Mouse (Mus musculus): ENCODE measurements at regions not wholly inside any gene's neighbourhood (a gene's known extent, or its start where the extent isn't known, plus 50 kb on each side); places are given as distances from the start of the nearest gene placed in this dataset.

- Histone ChIP-seq H3K4me1 (ENCODE audit: control insufficient read depth, insufficient read depth, low read length) (peaks cover 6% of the 10 kb centered on the region), H3K4me3 (ENCODE audit: insufficient read depth, low read length) (no peak overlapping the region), H3K27ac (ENCODE audit: insufficient read depth, low read length) (no peak overlapping the region)
- no peak for TF ChIP-seq CTCF (IDR thresholded peaks at IDR 0.05; ENCODE audit: borderline replicate concordance, insufficient read depth, low read length)
- no peak for TF ChIP-seq POLR2A (IDR thresholded peaks at IDR 0.05; ENCODE audit: low read depth, low read length)
Measured at GRCm38 (mm10) chr11:20902910-20903309, 72.1 kb upstream of the Lgalsl start.

GRCm38 (mm10) chr11:20907996-20908395 lies 77.1 kb upstream of the Lgalsl start:
- Histone ChIP-seq H3K4me3 (ENCODE audit: insufficient read depth, low read length) (no peak overlapping the region), H3K27ac (ENCODE audit: insufficient read depth, low read length) (peak overlapping the region; percentile 87)

GRCm38 (mm10) chr11:20908471-20908870 lies 77.6 kb upstream of the Lgalsl start:
- no peak overlapping the region for H3K4me3 ChIP-seq (ENCODE audit: insufficient read depth, low read length)
- peak overlapping the region; percentile 87 for H3K27ac ChIP-seq (ENCODE audit: insufficient read depth, low read length)
- H3K4me1 ChIP-seq (ENCODE audit: control insufficient read depth, insufficient read depth, low read length) = no peaks in the 10 kb centered on the region
- TF ChIP-seq CTCF (IDR thresholded peaks at IDR 0.05; ENCODE audit: borderline replicate concordance, insufficient read depth, low read length) (no peak), POLR2A (IDR thresholded peaks at IDR 0.05; ENCODE audit: low read depth, low read length) (no peak)

More at GRCm38 (mm10) chr11:20907996-20908395, 77.1 kb upstream of the Lgalsl start:
- no peaks in the 10 kb centered on the region for H3K4me1 ChIP-seq (ENCODE audit: control insufficient read depth, insufficient read depth, low read length)
- TF ChIP-seq POLR2A (IDR thresholded peaks at IDR 0.05; ENCODE audit: low read depth, low read length) (no peak), CTCF (IDR thresholded peaks at IDR 0.05; ENCODE audit: borderline replicate concordance, insufficient read depth, low read length) (no peak)

- Histone ChIP-seq H3K27ac (ENCODE audit: insufficient read depth, low read length) (no peak overlapping the region), H3K4me3 (ENCODE audit: insufficient read depth, low read length) (no peak overlapping the region), H3K4me1 (ENCODE audit: control insufficient read depth, insufficient read depth, low read length) (no peaks in the 10 kb centered on the region; the same call in 1 of the 2 replicates)
- TF ChIP-seq CTCF (IDR thresholded peaks at IDR 0.05; ENCODE audit: borderline replicate concordance, insufficient read depth, low read length) = no peak
- no peak for TF ChIP-seq POLR2A (IDR thresholded peaks at IDR 0.05; ENCODE audit: low read depth, low read length)
Measured at GRCm38 (mm10) chr11:20913042-20913441, 82.2 kb upstream of the Lgalsl start.

- no peak overlapping the region for H3K4me3 ChIP-seq (ENCODE audit: insufficient read depth, low read length)
- H3K4me1 ChIP-seq (ENCODE audit: control insufficient read depth, insufficient read depth, low read length) = no peaks in the 10 kb centered on the region; the same call in 1 of the 2 replicates
- no peak overlapping the region for H3K27ac ChIP-seq (ENCODE audit: insufficient read depth, low read length)
- TF ChIP-seq CTCF (IDR thresholded peaks at IDR 0.05; ENCODE audit: borderline replicate concordance, insufficient read depth, low read length) (peak; percentile 84), POLR2A (IDR thresholded peaks at IDR 0.05; ENCODE audit: low read depth, low read length) (no peak)
Measured at GRCm38 (mm10) chr11:20913598-20914296, 82.9 kb upstream of the Lgalsl start.

DNA sequence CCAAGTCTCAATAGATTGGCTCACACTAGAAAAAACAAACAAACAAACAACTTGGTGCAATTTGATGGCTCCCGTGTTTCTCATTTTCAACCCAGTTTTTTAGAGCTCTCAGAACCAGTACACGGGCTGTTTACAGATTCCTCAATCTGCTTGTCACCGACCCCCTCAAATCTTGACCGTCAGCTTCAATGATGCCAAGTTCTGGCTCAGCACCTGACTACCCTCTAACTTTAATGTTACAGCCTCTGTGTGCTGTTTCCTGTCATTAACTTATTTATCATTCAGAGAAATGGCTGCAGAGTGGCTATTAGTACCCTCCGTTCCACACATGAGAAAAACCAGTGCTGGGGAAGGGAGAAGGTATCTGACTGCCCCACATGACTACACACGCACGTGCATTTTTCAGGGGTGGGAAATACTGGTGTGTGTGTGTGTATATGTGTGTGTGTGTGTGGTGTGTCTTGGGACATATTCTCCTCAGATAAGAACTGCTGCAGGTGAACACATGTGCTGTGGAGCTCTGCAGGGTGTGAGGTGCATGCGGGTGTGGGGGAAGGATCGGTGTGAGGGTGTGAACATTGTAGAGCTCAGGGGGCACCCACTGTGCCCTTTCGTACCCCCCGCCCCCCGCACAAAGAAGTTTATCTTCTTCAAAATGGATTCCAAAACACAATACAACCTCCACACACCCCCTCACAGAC lies 83.6 kb upstream of the Lgalsl start:
- TF ChIP-seq POLR2A (IDR thresholded peaks at IDR 0.05; ENCODE audit: low read depth, low read length) (no peak), CTCF (IDR thresholded peaks at IDR 0.05; ENCODE audit: borderline replicate concordance, insufficient read depth, low read length) (no peak)
- Histone ChIP-seq H3K4me1 (ENCODE audit: control insufficient read depth, insufficient read depth, low read length) (no peaks in the 10 kb centered on the region; the same call in 1 of the 2 replicates), H3K27ac (ENCODE audit: insufficient read depth, low read length) (no peak overlapping the region), H3K4me3 (ENCODE audit: insufficient read depth, low read length) (no peak overlapping the region)

GRCm38 (mm10) chr11:20915182-20915602 lies 84.3 kb upstream of the Lgalsl start:
- Histone ChIP-seq H3K27ac (ENCODE audit: insufficient read depth, low read length) (peak overlapping the region; percentile 1; the same call in 1 of the 2 replicates), H3K4me1 (ENCODE audit: control insufficient read depth, insufficient read depth, low read length) (no peaks in the 10 kb centered on the region; the same call in 1 of the 2 replicates), H3K4me3 (ENCODE audit: insufficient read depth, low read length) (no peak overlapping the region)
- TF ChIP-seq CTCF (IDR thresholded peaks at IDR 0.05; ENCODE audit: borderline replicate concordance, insufficient read depth, low read length) (no peak), POLR2A (IDR thresholded peaks at IDR 0.05; ENCODE audit: low read depth, low read length) (no peak)

DNA sequence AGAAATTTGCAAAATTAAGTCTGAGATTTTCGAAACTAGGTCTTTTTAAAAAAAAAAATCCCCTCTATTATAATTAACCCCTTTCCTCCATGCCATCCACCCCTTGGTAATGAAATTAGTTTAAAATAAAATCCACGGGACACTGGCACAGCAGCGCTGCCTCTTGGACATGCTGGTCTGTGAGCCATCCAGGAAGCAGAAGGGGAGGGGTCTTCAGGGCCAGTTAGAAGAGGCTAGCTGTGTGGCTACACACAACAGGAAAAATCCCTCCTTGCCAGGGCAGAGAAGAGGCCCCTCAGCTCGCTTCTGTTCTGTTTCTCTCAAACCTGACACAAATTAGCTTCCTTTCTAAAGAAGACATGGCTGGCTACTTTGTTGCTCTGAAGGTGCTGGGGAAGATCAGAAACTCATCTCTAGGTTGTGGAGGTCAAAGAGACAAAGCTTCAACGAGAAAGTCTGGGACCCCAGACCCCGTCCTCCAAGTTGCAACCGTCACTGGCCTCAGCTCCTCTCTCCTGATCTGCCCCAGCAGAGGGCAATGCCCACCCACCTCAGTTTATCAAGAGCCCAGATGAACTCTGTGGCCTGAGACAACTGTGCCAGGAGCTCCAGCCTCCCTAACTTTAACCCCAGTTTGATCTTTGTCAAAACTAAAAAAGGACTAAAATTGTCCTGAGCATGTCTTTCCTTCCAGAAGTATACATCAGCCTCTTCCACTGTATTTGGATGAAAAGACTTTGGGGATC lies 85.0 kb upstream of the Lgalsl start:
- Histone ChIP-seq H3K4me3 (ENCODE audit: insufficient read depth, low read length) (no peak overlapping the region), H3K27ac (ENCODE audit: insufficient read depth, low read length) (peak overlapping the region; percentile 7; the same call in 1 of the 2 replicates), H3K4me1 (ENCODE audit: control insufficient read depth, insufficient read depth, low read length) (no peaks in the 10 kb centered on the region; the same call in 1 of the 2 replicates)
- peak; percentile 14; the same call in 1 of the 2 replicates for TF ChIP-seq CTCF (IDR thresholded peaks at IDR 0.05; ENCODE audit: borderline replicate concordance, insufficient read depth, low read length)
- no peak for TF ChIP-seq POLR2A (IDR thresholded peaks at IDR 0.05; ENCODE audit: low read depth, low read length)

DNA sequence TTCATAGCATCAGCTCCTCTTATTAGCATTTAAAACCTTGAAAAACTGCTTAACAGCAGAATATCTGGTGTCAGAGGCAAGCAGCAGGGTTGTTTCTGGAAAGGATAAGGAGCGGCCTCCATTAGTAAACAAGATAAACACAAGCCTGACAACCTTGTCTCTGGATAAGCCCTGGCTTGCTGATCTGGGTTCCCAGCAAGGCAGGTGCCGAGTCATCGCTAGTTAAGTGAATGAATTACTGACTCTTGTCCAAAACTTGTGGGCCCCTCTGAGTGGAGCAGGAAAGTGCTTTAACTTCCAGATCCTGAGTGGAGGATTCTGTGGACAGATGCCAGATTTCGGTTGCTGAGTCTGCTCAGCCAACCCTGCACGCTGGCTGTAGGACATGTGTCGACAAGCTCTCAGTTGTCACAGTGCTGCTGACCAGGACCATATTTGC lies 85.6 kb upstream of the Lgalsl start:
- Histone ChIP-seq H3K27ac (ENCODE audit: insufficient read depth, low read length) (peak overlapping the region; percentile 7; the same call in 1 of the 2 replicates), H3K4me3 (ENCODE audit: insufficient read depth, low read length) (no peak overlapping the region), H3K4me1 (ENCODE audit: control insufficient read depth, insufficient read depth, low read length) (no peaks in the 10 kb centered on the region; the same call in 1 of the 2 replicates)
- no peak for TF ChIP-seq POLR2A (IDR thresholded peaks at IDR 0.05; ENCODE audit: low read depth, low read length)
- TF ChIP-seq CTCF (IDR thresholded peaks at IDR 0.05; ENCODE audit: borderline replicate concordance, insufficient read depth, low read length) = no peak
